ENCODE assay signal across 10 mouse cellular contexts in the genomic region with DNA sequence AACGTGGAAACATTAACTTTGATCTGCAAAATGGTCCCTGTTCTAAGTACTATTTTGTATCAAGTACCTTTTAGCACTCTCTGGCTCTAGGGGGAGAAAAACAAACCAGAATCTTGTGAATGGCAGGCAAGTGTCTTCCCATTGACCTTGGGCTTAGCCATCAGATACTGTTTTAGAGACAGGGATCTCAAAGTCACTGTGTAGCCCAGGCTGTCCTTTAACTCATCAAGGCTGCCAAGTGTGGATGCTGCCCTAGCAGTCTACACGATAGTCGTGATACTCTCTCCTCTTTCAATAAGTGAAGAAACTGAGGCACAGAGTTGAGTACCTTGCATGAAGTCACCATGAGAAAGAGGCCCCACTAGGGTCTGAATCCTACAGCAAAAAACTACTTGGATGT. TPM values are rescaled to one million over a fixed set of nuclear protein-coding genes. Genes with fewer than 3 reads are reported as not detected.
DNase-seq lines count a peak whose midpoint lies in the region; ATAC-seq and TF ChIP-seq lines count a peak whose summit lies in the region.
"Had no signal": no experiment of that assay in that cellular context is flagged by ENCODE, and none has a peak within 500 bp of the region (broad histone marks: within the 10 kb centered on the region; RNA-seq: fewer than 3 reads in every experiment).

No protein-coding gene starts in this region.

- intact Hi-C loops in heart, postnatal 25 days (cut with DNase I) = no loop called here

- peaks cover 20% of the 10 kb centered on the region for H3K4me1 ChIP-seq in heart, embryonic 12.5 days (replicated peaks)
- H3K4me1 ChIP-seq in ES-E14 (ENCODE audit: control insufficient read depth in 2 of 2, insufficient read depth in 2 of 2, low read length in 2 of 2, poor library complexity in 1 of 2) = peaks cover 2 to 8% of the 10 kb centered on the region in 2 experiments; a peak in 1 of 4 replicates
- H3K4me1 ChIP-seq in hindbrain, embryonic 11.5 days (replicated peaks; ENCODE audit: control insufficient read depth, insufficient read depth, low read length) = no peaks in the 10 kb centered on the region; the same call in 1 of the 2 replicates

- no peaks in the 10 kb centered on the region for H3K27me3 ChIP-seq in heart, embryonic 12.5 days (replicated peaks)
- H3K27me3 ChIP-seq in hindbrain, embryonic 11.5 days (ENCODE audit: control insufficient read depth, insufficient read depth, low read length) = no peaks in the 10 kb centered on the region

- H3K4me3 ChIP-seq in heart, embryonic 12.5 days = peak overlapping the region; percentile 95; the same call in 1 of the 2 replicates
- peak overlapping the region; percentile 9 to 32; a peak in 3 of 4 replicates for H3K4me3 ChIP-seq in ES-E14 (ENCODE audit: insufficient read depth in 1 of 2, low read depth in 1 of 2, low read length in 2 of 2, poor library complexity in 1 of 2, severe bottlenecking in 1 of 2)
- H3K4me3 ChIP-seq in hindbrain, embryonic 11.5 days (ENCODE audit: low read depth, low read length) = peak overlapping the region; percentile 100; the same call in 1 of the 2 replicates

- in situ Hi-C loops in ES-E14 (cut with MboI; ENCODE audit: low sequenced_read_pairs in 2 of 2, unreplicated experiment in 2 of 2) = no loop called here

- H3K36me3 ChIP-seq in heart, embryonic 12.5 days = peaks cover 28% of the 10 kb centered on the region
- H3K36me3 ChIP-seq in ES-E14 (ENCODE audit: control insufficient read depth, insufficient read depth, low read length, poor library complexity, severe bottlenecking) = peaks cover 28% of the 10 kb centered on the region
- H3K36me3 ChIP-seq in hindbrain, embryonic 11.5 days (ENCODE audit: control insufficient read depth, insufficient read depth, low read length) = peaks cover 10% of the 10 kb centered on the region

- no peak overlapping the region for H3K27ac ChIP-seq in heart, embryonic 12.5 days (ENCODE audit: poor library complexity, severe bottlenecking)
- H3K27ac ChIP-seq in ES-E14 (ENCODE audit: insufficient read depth, low read depth, low read length, poor library complexity, severe bottlenecking) = no peak overlapping the region; the same call in 1 of the 2 replicates
- no peak overlapping the region for H3K27ac ChIP-seq in hindbrain, embryonic 11.5 days (ENCODE audit: low read depth, low read length)

- peak overlapping the region; percentile 96 for H3K4me2 ChIP-seq in heart, embryonic 12.5 days
- no peak overlapping the region for H3K4me2 ChIP-seq in hindbrain, embryonic 11.5 days (replicated peaks; ENCODE audit: low read depth, low read length)

- 61% methylated on average over 3 of the region's 3 CpGs for WGBS in heart, embryonic 12.5 days
- WGBS in hindbrain, embryonic 11.5 days = 60% methylated on average over 3 of the region's 3 CpGs

- no peaks in the 10 kb centered on the region for H3K9me3 ChIP-seq in heart, embryonic 12.5 days (replicated peaks)
- H3K9me3 ChIP-seq in ES-E14 (ENCODE audit: control insufficient read depth, insufficient read depth, low read depth, low read length) = no peaks in the 10 kb centered on the region
- no peaks in the 10 kb centered on the region for H3K9me3 ChIP-seq in hindbrain, embryonic 11.5 days (ENCODE audit: control insufficient read depth, low read length)

- H3K9ac ChIP-seq in heart, embryonic 12.5 days = 0 out of 2 replicates have a peak overlapping the region, but pooled peaks have one; percentile 100
- peak overlapping the region; percentile 21; the same call in 1 of the 2 replicates for H3K9ac ChIP-seq in ES-E14 (ENCODE audit: insufficient read depth, low read depth, low read length, poor library complexity, severe bottlenecking)
- H3K9ac ChIP-seq in hindbrain, embryonic 11.5 days (ENCODE audit: low read depth, low read length) = no peak overlapping the region

- DNase-seq in heart, postnatal 25 days (ENCODE audit: low spot score) = no peak
- no peak for DNase-seq in ES-E14 (ENCODE audit: low read depth, low spot score)
- no peak for DNase-seq in hindbrain, embryonic 11.5 days (ENCODE audit: low spot score)
- DNase-seq in spleen, postnatal 36 days (ENCODE audit: low spot score in 2 of 2) = no peak
- DNase-seq in layer of hippocampus, postnatal 14 days (ENCODE audit: low spot score in 2 of 2) = no peak
- no peak for DNase-seq in retina, embryonic 14.5 days (ENCODE audit: low spot score)

- ATAC-seq in heart, embryonic 12.5 days (ENCODE audit: insufficient number of reproducible peaks, low FRiP score) = no peak
- ATAC-seq in hindbrain, embryonic 11.5 days (ENCODE audit: low FRiP score) = peak; percentile 39
- 0 out of 2 replicates have a peak, but pooled peaks have one; percentile 7 for ATAC-seq in megakaryocyte-erythroid progenitor cell, adult 5-6 weeks (replicated peaks; ENCODE audit: low FRiP score, low TSS enrichment, poor library complexity, severe bottlenecking)

TF ChIP-seq in ES-E14, 5 proteins besides CTCF, POLR2A, EP300 and RAD21:
- TF ChIP-seq ZNF384 (IDR thresholded peaks at IDR 0.05; ENCODE audit: low read depth, low read length) = no peak
- TF ChIP-seq MAFK (IDR thresholded peaks at IDR 0.05; ENCODE audit: insufficient read depth, low read depth, low read length) = no peak
- TF ChIP-seq HCFC1 (IDR thresholded peaks at IDR 0.05; ENCODE audit: borderline replicate concordance, insufficient read depth, low read length) = no peak
- TF ChIP-seq CHD2 (IDR thresholded peaks at IDR 0.05; ENCODE audit: low read depth, low read length) = no peak
- no peak for TF ChIP-seq ZC3H11A (IDR thresholded peaks at IDR 0.05; ENCODE audit: borderline replicate concordance, low read depth, low read length)

RNA-seq across cellular contexts. Expression of a gene that starts 0.4 kb away (rescaled TPM):
- 200 and 211 TPM in 2 replicates for polyA plus RNA-seq in heart, embryonic 12.5 days (2016; fragmentation: Nextera tagmentation; extraction: Ambion mirVana)
- total RNA-seq in heart, postnatal 25 days (2021) = 100 to 1,000 TPM; 123 to 135 TPM
- total RNA-seq in ES-E14 (2012; rRNA removed) = 229 and 259 TPM in 2 replicates
- polyA plus RNA-seq in hindbrain, embryonic 11.5 days (2014; fragmentation: Nextera tagmentation; extraction: Ambion mirVana) = 199 and 210 TPM in 2 replicates
- 456 and 583 TPM in 2 replicates for total RNA-seq in megakaryocyte-erythroid progenitor cell, adult 5-6 weeks (2014; fragmentation: Nextera tagmentation)
- total RNA-seq in megakaryocyte-erythroid progenitor cell, adult 5-6 weeks (2017) = 804 and 881 TPM in 2 replicates
- total RNA-seq in layer of hippocampus, postnatal 14 days (2021) = 100 to 1,000 TPM; 199 to 208 TPM

RNA-seq across cellular contexts. Expression of a gene that starts 15.9 kb away (rescaled TPM):
- polyA plus RNA-seq in heart, embryonic 12.5 days (2016; fragmentation: Nextera tagmentation; extraction: Ambion mirVana) = 0.11 and 0.18 TPM in 2 replicates
- total RNA-seq in heart, postnatal 25 days (2021) = 1 to 10 TPM; 4.9 to 5.3 TPM
- 0.13 TPM in 1 of 2 replicates, not detected in the other for total RNA-seq in ES-E14 (2012; rRNA removed)
- not detected in 2 replicates for polyA plus RNA-seq in hindbrain, embryonic 11.5 days (2014; fragmentation: Nextera tagmentation; extraction: Ambion mirVana)
- total RNA-seq in megakaryocyte-erythroid progenitor cell, adult 5-6 weeks (2014; fragmentation: Nextera tagmentation) = not detected in 2 replicates
- total RNA-seq in megakaryocyte-erythroid progenitor cell, adult 5-6 weeks (2017) = not detected in 2 replicates
- total RNA-seq in layer of hippocampus, postnatal 14 days (2021) = not detected
- total RNA-seq: common myeloid progenitor, adult 5-6 weeks; layer of hippocampus, postnatal 36 days had no signal

RNA-seq across cellular contexts. Expression of a gene that starts 24.9 kb away (rescaled TPM):
- 0.14 and 0.36 TPM in 2 replicates for polyA plus RNA-seq in heart, embryonic 12.5 days (2016; fragmentation: Nextera tagmentation; extraction: Ambion mirVana)
- total RNA-seq in heart, postnatal 25 days (2021) = under 1 TPM; 0.20 to 0.73 TPM
- 3.7 and 5.9 TPM in 2 replicates for total RNA-seq in ES-E14 (2012; rRNA removed)
- 0.15 and 0.25 TPM in 2 replicates for polyA plus RNA-seq in hindbrain, embryonic 11.5 days (2014; fragmentation: Nextera tagmentation; extraction: Ambion mirVana)
- total RNA-seq in megakaryocyte-erythroid progenitor cell, adult 5-6 weeks (2014; fragmentation: Nextera tagmentation) = not detected in 2 replicates
- total RNA-seq in megakaryocyte-erythroid progenitor cell, adult 5-6 weeks (2017) = 0.33 TPM in 1 of 2 replicates, not detected in the other
- total RNA-seq in layer of hippocampus, postnatal 14 days (2021) = 1 to 10 TPM; 1.0 to 1.8 TPM

RNA-seq across cellular contexts. Expression of a gene that starts 35.9 kb away (rescaled TPM):
- polyA plus RNA-seq in heart, embryonic 12.5 days (2016; fragmentation: Nextera tagmentation; extraction: Ambion mirVana) = 129 and 135 TPM in 2 replicates
- total RNA-seq in heart, postnatal 25 days (2021) = 10 to 100 TPM; 16.6 to 16.8 TPM
- 165 and 199 TPM in 2 replicates for total RNA-seq in ES-E14 (2012; rRNA removed)
- 156 and 160 TPM in 2 replicates for polyA plus RNA-seq in hindbrain, embryonic 11.5 days (2014; fragmentation: Nextera tagmentation; extraction: Ambion mirVana)
- 261 and 281 TPM in 2 replicates for total RNA-seq in megakaryocyte-erythroid progenitor cell, adult 5-6 weeks (2014; fragmentation: Nextera tagmentation)
- total RNA-seq in megakaryocyte-erythroid progenitor cell, adult 5-6 weeks (2017) = 31.8 and 77.4 TPM in 2 replicates
- total RNA-seq in layer of hippocampus, postnatal 14 days (2021) = 10 to 100 TPM; 69.0 to 73.3 TPM

Comparison
In these comparisons a context has a peak if more than half of its experiments do, and no peak if none do; other contexts are left out.
1. H3K4me3 ChIP-seq: peak in every context shown above with its lines; median percentile 100 in hindbrain, embryonic 11.5 days; 95 in heart, embryonic 12.5 days; 20 in ES-E14.